Comparison of ENCODE assay signal across 15 mouse cellular contexts in the genomic region with DNA sequence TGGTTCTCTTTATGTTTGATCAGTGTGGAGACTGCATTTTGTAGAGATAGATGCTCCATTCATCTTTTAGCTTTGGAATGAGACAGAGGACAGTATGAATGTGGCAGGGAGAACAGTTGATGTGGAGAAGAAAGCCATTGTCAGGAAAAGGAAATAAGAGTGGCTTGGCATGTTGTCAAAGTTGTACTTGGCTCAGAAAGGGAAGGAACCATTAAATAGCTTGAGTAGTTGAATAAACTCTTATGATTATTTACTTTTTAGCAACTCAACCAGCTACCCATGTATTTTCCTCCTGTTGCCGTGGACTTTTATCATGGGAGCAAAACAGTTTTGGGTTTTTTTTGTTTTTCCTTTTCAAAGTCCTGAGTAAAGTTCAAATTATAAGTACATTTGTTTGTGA. TPM values are rescaled to one million over a fixed set of nuclear protein-coding genes. Genes with fewer than 3 reads are reported as not detected.
DNase-seq lines count a peak whose midpoint lies in the region; ATAC-seq and TF ChIP-seq lines count a peak whose summit lies in the region.
"Had no signal": no experiment of that assay in that cellular context is flagged by ENCODE, and none has a peak within 500 bp of the region (broad histone marks: within the 10 kb centered on the region; RNA-seq: fewer than 3 reads in every experiment).

No protein-coding gene starts in this region.

- DNase-seq in forebrain, embryonic 10.5 days (ENCODE audit: extremely low spot score, low spot score): no peak
- DNase-seq in kidney, postnatal 0 days (ENCODE audit: low spot score): peak; percentile 32
- DNase-seq in kidney, postnatal 10 days: no peak
- DNase-seq in midbrain, embryonic 10.5 days (ENCODE audit: low spot score): no peak
- peak; percentile 67 for DNase-seq in lung, postnatal 25 days (ENCODE audit: low spot score)
- DNase-seq in cerebellum, adult 11 months: no peak
- DNase-seq: adrenal gland, adult 8-10 months; cerebellum, adult 9-11 months; gastrocnemius, adult 2 months; left cerebral cortex, postnatal 4 days; right cerebral cortex, adult 18-20 months had no signal

- TF ChIP-seq CTCF in kidney, postnatal 0 days (IDR thresholded peaks at IDR 0.05; ENCODE audit: low read depth): no peak

- H3K4me1 ChIP-seq in forebrain, embryonic 10.5 days: peaks cover 36% of the 10 kb centered on the region
- H3K4me1 ChIP-seq in forebrain, embryonic 15.5 days: peaks cover 43% of the 10 kb centered on the region
- H3K4me1 ChIP-seq in kidney, postnatal 0 days (replicated peaks; ENCODE audit: insufficient read depth, low read length): 0 out of 2 replicates have a peak, but pooled peaks cover 7% of the 10 kb centered on the region
- peaks cover 21% of the 10 kb centered on the region for H3K4me1 ChIP-seq in midbrain, embryonic 16.5 days (ENCODE audit: control insufficient read depth, insufficient read depth, low read length)
- H3K4me1 ChIP-seq in midbrain, embryonic 10.5 days: peaks cover 31% of the 10 kb centered on the region

- 90% methylated on average over 1 of the region's 1 CpGs for WGBS in forebrain, embryonic 10.5 days
- 70% methylated on average over 1 of the region's 1 CpGs for WGBS in forebrain, embryonic 15.5 days
- 55% methylated on average over 1 of the region's 1 CpGs for WGBS in kidney, postnatal 0 days
- 76% methylated on average over 1 of the region's 1 CpGs for WGBS in midbrain, embryonic 16.5 days
- 95% methylated on average over 1 of the region's 1 CpGs for WGBS in midbrain, embryonic 10.5 days

- H3K27me3 ChIP-seq in forebrain, embryonic 10.5 days (ENCODE audit: poor library complexity, severe bottlenecking): no peaks in the 10 kb centered on the region
- no peaks in the 10 kb centered on the region for H3K27me3 ChIP-seq in forebrain, embryonic 15.5 days
- no peaks in the 10 kb centered on the region for H3K27me3 ChIP-seq in kidney, postnatal 0 days (ENCODE audit: insufficient read depth, low read length)
- H3K27me3 ChIP-seq in midbrain, embryonic 16.5 days (ENCODE audit: control insufficient read depth, insufficient read depth, low read depth, low read length): no peaks in the 10 kb centered on the region
- H3K27me3 ChIP-seq in midbrain, embryonic 10.5 days (ENCODE audit: low read depth, poor library complexity, severe bottlenecking): no peaks in the 10 kb centered on the region
- H3K27me3 ChIP-seq: kidney, embryonic 15.5 days; lung, embryonic 15.5 days had no signal

- no peak overlapping the region for H3K4me2 ChIP-seq in forebrain, embryonic 15.5 days (replicated peaks)
- no peak overlapping the region for H3K4me2 ChIP-seq in kidney, postnatal 0 days (ENCODE audit: low read length)
- 0 out of 2 replicates have a peak overlapping the region, but pooled peaks have one; percentile 6 for H3K4me2 ChIP-seq in midbrain, embryonic 16.5 days (ENCODE audit: low read length)

- peaks cover 55% of the 10 kb centered on the region for H3K36me3 ChIP-seq in forebrain, embryonic 10.5 days (replicated peaks)
- H3K36me3 ChIP-seq in forebrain, embryonic 15.5 days: peaks cover 14% of the 10 kb centered on the region; the same call in 1 of the 2 replicates
- H3K36me3 ChIP-seq in kidney, postnatal 0 days (ENCODE audit: insufficient read depth, low read length): no peaks in the 10 kb centered on the region
- H3K36me3 ChIP-seq in midbrain, embryonic 16.5 days (ENCODE audit: control insufficient read depth, insufficient read depth, low read length): peaks cover 8% of the 10 kb centered on the region; the same call in 1 of the 2 replicates
- peaks cover 55% of the 10 kb centered on the region for H3K36me3 ChIP-seq in midbrain, embryonic 10.5 days

- H3K4me3 ChIP-seq in forebrain, embryonic 10.5 days: 0 out of 2 replicates have a peak overlapping the region, but pooled peaks have one; percentile 8
- no peak overlapping the region for H3K4me3 ChIP-seq in forebrain, embryonic 15.5 days
- H3K4me3 ChIP-seq in kidney, postnatal 0 days (replicated peaks; ENCODE audit: low read depth, low read length): no peak overlapping the region
- H3K4me3 ChIP-seq in midbrain, embryonic 16.5 days (ENCODE audit: low read depth, low read length): no peak overlapping the region
- H3K4me3 ChIP-seq in midbrain, embryonic 10.5 days: no peak overlapping the region
- H3K4me3 ChIP-seq: gastrocnemius, adult 2 months; kidney, embryonic 15.5 days; lung, embryonic 15.5 days had no signal

- H3K27ac ChIP-seq in forebrain, embryonic 10.5 days: no peak overlapping the region
- H3K27ac ChIP-seq in forebrain, embryonic 15.5 days (replicated peaks): no peak overlapping the region
- H3K27ac ChIP-seq in kidney, postnatal 0 days: no peak overlapping the region
- H3K27ac ChIP-seq in midbrain, embryonic 16.5 days (ENCODE audit: low read length): no peak overlapping the region
- H3K27ac ChIP-seq in midbrain, embryonic 10.5 days (replicated peaks): no peak overlapping the region
- H3K27ac ChIP-seq: gastrocnemius, adult 2 months; kidney, embryonic 15.5 days; lung, embryonic 15.5 days had no signal

- ATAC-seq in forebrain, embryonic 15.5 days (replicated peaks): no peak
- ATAC-seq in kidney, postnatal 0 days (replicated peaks; ENCODE audit: low FRiP score, low read depth): no peak
- ATAC-seq in midbrain, embryonic 16.5 days: no peak

- no peaks in the 10 kb centered on the region for H3K9me3 ChIP-seq in forebrain, embryonic 10.5 days
- H3K9me3 ChIP-seq in forebrain, embryonic 15.5 days: no peaks in the 10 kb centered on the region
- H3K9me3 ChIP-seq in kidney, postnatal 0 days (replicated peaks; ENCODE audit: low read length): no peaks in the 10 kb centered on the region
- no peaks in the 10 kb centered on the region for H3K9me3 ChIP-seq in midbrain, embryonic 16.5 days (replicated peaks; ENCODE audit: control insufficient read depth, low read length, poor library complexity, severe bottlenecking)
- no peaks in the 10 kb centered on the region for H3K9me3 ChIP-seq in midbrain, embryonic 10.5 days (replicated peaks)
- H3K9me3 ChIP-seq: kidney, embryonic 15.5 days; lung, embryonic 15.5 days had no signal

- no peak overlapping the region for H3K9ac ChIP-seq in forebrain, embryonic 15.5 days (replicated peaks)
- no peak overlapping the region for H3K9ac ChIP-seq in kidney, postnatal 0 days (ENCODE audit: low read depth, low read length)
- no peak overlapping the region for H3K9ac ChIP-seq in midbrain, embryonic 16.5 days (ENCODE audit: low read depth, low read length)
- H3K9ac ChIP-seq: kidney, embryonic 15.5 days; lung, embryonic 15.5 days had no signal

RNA-seq across cellular contexts. Expression of a gene that starts 3.6 kb away (rescaled TPM):
- polyA plus RNA-seq in forebrain, embryonic 10.5 days (2016; fragmentation: Nextera tagmentation; extraction: Ambion mirVana): 100 and 112 TPM in 2 replicates
- 161 and 166 TPM in 2 replicates for polyA plus RNA-seq in forebrain, embryonic 15.5 days (2015; fragmentation: Nextera tagmentation; extraction: Ambion mirVana)
- polyA plus RNA-seq in kidney, postnatal 0 days (2015; fragmentation: Nextera tagmentation; extraction: Ambion mirVana): 109 and 110 TPM in 2 replicates
- 167 and 178 TPM in 2 replicates for polyA plus RNA-seq in midbrain, embryonic 16.5 days (2015; fragmentation: Nextera tagmentation; extraction: Ambion mirVana)
- 115 and 138 TPM in 2 replicates for polyA plus RNA-seq in midbrain, embryonic 10.5 days (2016; fragmentation: Nextera tagmentation; extraction: Ambion mirVana)

RNA-seq across cellular contexts. Expression of a gene that starts 30.5 kb away (rescaled TPM):
- polyA plus RNA-seq in forebrain, embryonic 10.5 days (2016; fragmentation: Nextera tagmentation; extraction: Ambion mirVana): 65.7 and 68.7 TPM in 2 replicates
- polyA plus RNA-seq in forebrain, embryonic 15.5 days (2015; fragmentation: Nextera tagmentation; extraction: Ambion mirVana): 115 and 125 TPM in 2 replicates
- polyA plus RNA-seq in kidney, postnatal 0 days (2015; fragmentation: Nextera tagmentation; extraction: Ambion mirVana): 51.1 and 51.6 TPM in 2 replicates
- polyA plus RNA-seq in midbrain, embryonic 16.5 days (2015; fragmentation: Nextera tagmentation; extraction: Ambion mirVana): 90.0 and 101 TPM in 2 replicates
- polyA plus RNA-seq in midbrain, embryonic 10.5 days (2016; fragmentation: Nextera tagmentation; extraction: Ambion mirVana): 68.0 and 73.6 TPM in 2 replicates

RNA-seq across cellular contexts. Expression of a gene that starts 55.8 kb away (rescaled TPM):
- polyA plus RNA-seq in forebrain, embryonic 10.5 days (2016; fragmentation: Nextera tagmentation; extraction: Ambion mirVana): 2.0 and 2.2 TPM in 2 replicates
- polyA plus RNA-seq in forebrain, embryonic 15.5 days (2015; fragmentation: Nextera tagmentation; extraction: Ambion mirVana): 3.6 and 3.8 TPM in 2 replicates
- 1.6 and 1.8 TPM in 2 replicates for polyA plus RNA-seq in kidney, postnatal 0 days (2015; fragmentation: Nextera tagmentation; extraction: Ambion mirVana)
- 2.9 and 4.9 TPM in 2 replicates for polyA plus RNA-seq in midbrain, embryonic 16.5 days (2015; fragmentation: Nextera tagmentation; extraction: Ambion mirVana)
- polyA plus RNA-seq in midbrain, embryonic 10.5 days (2016; fragmentation: Nextera tagmentation; extraction: Ambion mirVana): 1.9 and 2.7 TPM in 2 replicates

RNA-seq across cellular contexts. Expression of a gene that starts 56.1 kb away (rescaled TPM):
- 1.3 and 1.7 TPM in 2 replicates for polyA plus RNA-seq in forebrain, embryonic 10.5 days (2016; fragmentation: Nextera tagmentation; extraction: Ambion mirVana)
- 1.4 and 1.8 TPM in 2 replicates for polyA plus RNA-seq in forebrain, embryonic 15.5 days (2015; fragmentation: Nextera tagmentation; extraction: Ambion mirVana)
- polyA plus RNA-seq in kidney, postnatal 0 days (2015; fragmentation: Nextera tagmentation; extraction: Ambion mirVana): 0.91 and 1.9 TPM in 2 replicates
- 1.3 and 1.9 TPM in 2 replicates for polyA plus RNA-seq in midbrain, embryonic 16.5 days (2015; fragmentation: Nextera tagmentation; extraction: Ambion mirVana)
- 1.3 and 1.6 TPM in 2 replicates for polyA plus RNA-seq in midbrain, embryonic 10.5 days (2016; fragmentation: Nextera tagmentation; extraction: Ambion mirVana)

Comparison
In these comparisons a context has a peak if more than half of its experiments do, and no peak if none do; other contexts are left out.
1. DNase-seq: peak in kidney, postnatal 0 days (single experiment) and lung, postnatal 25 days (single experiment); none in forebrain, embryonic 10.5 days (single experiment), kidney, postnatal 10 days (single experiment), midbrain, embryonic 10.5 days (single experiment) and cerebellum, adult 11 months (single experiment).